Mouse (Mus musculus): ENCODE measurements around the gene Nrxn3.

DNA sequence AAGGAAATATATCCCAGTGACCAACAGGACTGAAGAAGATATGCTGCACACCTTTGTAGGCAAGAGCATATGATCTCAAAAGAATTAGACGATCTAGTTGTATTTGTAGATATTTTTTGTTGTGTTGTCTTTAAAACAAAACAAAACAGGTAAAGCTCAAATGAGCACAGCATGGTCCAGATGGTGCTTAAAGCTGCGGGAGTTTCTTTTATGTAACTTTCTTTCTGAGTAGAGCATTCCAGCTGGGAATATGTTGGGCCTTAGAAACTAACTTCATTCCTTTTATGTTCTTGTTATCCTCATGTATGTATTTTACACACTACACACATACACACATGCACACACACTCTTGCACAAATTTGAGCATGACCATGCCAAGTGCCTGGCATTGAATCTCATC lies 1545.4 kb downstream of the Nrxn3 start:
- TF ChIP-seq CTCF (IDR thresholded peaks at IDR 0.05; ENCODE audit: control insufficient read depth, insufficient read depth, low read length) (no peak), POLR2A (IDR thresholded peaks at IDR 0.05; ENCODE audit: borderline replicate concordance, control insufficient read depth, low read depth, low read length) (no peak)
